Mouse (Mus musculus): ENCODE results near the gene Rflnb.

Gene Rflnb

DNA sequence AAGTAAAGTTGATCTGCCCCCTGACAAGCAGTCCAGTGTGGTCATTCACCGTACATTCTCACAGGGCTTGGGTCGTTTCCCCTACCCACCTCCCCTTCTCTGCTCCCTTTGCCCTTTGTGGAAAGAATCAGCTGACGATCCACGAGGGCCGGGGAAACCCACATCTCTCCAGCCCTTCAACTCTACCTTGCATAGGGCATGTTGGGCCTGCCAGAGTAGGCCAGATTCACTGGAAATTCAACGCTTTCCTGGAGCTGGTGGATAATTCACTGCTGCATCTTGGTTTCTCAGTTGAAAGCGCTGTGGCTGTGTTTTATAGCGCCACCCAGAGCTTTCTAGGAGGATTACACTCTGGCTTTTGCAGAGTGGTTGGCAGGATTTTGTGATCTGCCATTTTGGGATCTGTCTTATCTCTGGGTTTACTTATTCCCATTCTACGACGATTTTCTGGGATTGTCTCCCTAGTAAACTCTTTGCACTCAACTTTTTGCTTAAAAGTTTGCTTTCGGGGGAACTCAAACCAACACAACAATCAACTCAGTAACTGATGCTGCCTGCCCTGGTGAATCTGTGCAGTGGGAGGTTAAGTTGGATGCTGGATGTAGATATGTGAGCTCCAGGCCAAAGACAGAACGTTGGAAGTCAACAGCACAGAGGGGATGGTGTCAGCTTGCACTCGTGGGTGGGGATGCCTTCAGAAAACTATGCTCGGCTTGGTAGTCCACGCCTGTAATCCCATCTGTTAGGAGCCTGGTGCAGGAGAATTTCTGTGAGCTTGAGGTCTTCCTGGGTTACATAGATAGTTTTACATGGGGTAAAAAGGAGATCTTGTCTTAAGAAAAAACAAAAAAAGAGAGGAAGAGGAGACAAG, 36.4 kb downstream of the Rflnb start:
- no peak for DNase-seq (ENCODE audit: low spot score)

DNA sequence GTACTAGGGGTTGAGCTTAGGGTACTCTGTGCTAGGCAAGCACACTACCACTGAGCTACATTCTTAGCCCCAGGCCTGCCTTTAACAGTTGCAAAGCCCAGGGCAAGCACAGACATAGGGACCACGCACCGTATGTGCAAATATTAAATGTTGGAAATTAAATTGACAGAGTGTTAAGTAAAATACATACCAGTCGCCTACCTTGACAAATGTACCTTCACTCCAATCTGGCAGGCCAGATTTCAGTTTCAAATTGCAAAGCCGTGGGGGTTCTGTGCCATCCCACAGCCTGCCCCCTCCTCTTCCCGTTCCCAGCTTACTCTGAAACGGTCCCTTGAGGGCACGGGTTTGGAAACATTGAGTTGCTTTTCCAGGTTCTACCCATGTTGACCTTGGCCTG, 41.6 kb downstream of the Rflnb start:
- no peak for DNase-seq (ENCODE audit: low spot score)

DNA sequence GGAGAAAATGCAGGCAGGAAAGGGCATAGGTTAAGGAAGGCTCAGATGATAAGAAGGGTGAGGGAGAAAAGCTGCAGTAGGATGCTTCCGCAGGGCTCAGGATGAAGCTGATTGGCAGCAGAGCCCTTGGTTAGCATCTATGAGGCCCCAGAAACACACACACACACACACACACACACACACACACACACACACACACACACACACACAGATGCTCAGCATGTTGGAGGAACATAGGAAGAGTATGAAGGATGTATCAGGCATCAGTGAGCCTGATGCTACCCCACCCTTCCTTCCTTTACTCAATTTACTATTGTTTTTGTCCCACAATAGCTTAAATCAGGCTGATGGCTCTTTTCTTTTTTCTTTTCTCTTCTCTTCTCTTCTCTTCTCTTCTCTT, 43.0 kb downstream of the Rflnb start:
- DNase-seq (ENCODE audit: low spot score): no peak

DNA sequence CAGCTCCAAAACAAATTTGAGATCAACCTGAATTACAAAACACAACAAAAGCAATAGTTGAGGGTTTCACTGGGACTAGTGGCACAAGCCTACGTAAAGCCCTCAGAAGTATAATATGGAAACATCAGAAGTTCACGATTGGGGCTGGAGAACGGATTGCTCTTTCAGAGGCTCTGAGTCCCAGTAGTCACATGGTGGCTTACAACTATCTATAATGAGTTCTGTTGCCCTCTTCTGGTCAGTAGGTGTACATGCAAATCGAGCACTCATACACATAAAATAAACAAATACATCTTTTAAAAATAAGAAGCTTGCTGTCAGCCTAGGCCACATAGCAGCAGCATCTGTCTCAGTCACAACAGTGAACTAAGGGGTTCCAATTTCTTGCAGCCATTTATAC, 44.4 kb downstream of the Rflnb start:
- DNase-seq (ENCODE audit: low spot score): no peak

DNA sequence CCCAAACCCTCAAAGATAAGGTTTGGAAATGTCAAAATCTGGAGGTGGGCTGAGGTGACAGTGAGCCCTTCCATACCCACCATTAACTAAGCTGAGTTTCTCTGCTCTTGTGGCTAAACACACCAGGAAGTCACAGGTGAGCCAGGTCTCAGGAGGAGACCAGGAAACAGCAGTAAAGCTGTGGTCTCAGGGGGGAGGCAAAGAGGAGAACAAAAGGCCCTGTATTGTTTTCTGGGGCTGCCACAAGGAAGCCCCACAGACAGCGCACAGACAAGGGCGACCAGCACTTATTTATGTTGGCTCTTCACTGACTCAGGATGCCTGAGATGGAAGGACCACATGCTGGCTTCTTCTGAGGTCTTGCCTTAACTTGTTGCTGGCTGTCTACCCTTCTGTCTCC, 47.2 kb downstream of the Rflnb start:
- DNase-seq (ENCODE audit: low spot score): no peak

DNA sequence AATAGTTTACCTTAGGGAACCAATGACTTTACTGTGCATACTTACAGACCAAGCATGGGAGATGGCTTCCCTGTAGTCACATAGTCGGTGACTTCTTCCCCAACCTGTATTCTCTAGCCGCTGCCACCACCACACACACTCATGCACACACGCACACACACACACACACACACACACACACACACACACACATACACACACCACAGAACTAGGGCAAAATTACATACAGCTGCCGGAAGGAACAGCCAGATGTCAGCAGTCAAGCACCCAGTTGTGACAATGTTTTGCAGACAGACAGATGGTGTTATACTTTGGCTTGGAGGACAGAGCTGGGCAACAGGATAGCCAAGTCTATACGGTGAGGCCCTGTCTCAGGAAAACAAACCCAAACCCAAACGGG, 49.5 kb downstream of the Rflnb start:
- no peak for DNase-seq (ENCODE audit: low spot score)

DNA sequence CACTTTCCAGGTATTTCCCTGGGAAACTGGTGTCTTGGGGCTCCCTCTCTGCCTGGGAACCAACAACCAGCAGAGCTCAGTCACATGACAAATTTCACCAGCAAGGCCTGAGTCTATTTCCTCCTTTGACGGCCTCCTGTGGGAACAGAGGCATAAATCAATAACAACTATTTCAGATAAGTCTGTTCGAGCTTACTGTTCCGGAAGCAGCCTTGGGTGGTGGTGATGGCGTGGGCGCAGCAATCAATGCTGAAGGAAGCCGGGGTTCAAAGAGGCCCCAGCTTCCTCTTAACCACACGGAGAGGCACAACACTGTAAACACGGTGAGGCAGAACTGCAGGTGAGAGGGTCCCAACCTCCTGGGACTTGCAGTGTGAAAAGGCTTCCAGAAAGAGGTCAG, 50.8 kb downstream of the Rflnb start:
- no peak for DNase-seq (ENCODE audit: low spot score)

DNA sequence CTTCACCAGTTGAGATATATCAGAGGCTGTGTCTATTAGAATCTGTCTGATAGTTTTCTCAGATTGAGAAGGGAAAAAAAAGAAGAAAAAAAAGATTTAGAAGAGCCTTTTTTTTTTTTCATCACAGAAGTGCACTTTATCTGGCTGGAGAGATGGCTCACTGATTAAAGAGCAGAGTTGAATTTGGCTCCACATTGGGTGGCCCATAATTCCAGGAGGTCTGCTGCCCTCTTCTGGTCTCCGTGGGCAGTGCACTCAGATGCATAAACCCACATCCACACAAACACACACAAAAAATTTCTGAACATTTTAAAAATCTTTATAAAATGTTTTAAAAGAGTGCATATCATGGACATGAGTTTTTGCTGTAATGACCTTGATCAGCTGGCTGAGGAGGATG, 53.6 kb downstream of the Rflnb start:
- no peak for DNase-seq (ENCODE audit: low spot score)

DNA sequence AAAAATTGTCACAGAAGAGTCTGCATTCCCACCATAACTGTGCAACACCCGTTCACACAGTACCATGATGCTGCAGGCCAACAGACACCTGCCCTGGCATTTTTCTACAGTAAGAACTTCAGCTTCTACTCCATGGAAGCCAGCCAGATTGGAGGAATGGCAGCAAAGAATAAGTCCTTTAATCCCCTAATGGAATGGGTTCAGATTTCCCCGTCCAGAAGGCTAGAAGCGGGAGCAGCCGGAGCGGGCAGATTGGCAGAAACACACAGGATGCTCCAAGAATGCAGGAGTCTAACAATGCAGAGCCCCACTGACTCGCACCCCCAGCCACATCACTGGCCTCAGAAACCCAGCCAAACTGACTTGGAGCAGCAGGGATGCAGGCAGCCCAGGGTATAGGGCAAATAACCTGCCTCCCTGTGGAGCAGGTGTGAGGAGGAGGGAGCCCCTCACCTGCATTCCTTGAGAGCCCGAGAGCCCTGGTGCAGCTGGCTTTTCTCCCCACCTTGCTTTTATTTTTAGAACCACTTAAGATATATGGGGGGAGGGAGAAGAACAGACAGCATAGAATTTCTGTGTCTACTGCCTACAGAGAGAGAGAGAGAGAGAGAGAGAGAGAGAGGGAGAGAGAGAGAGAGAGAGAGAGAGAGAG, 54.5 kb downstream of the Rflnb start:
- no peak for DNase-seq (ENCODE audit: low spot score)

DNA sequence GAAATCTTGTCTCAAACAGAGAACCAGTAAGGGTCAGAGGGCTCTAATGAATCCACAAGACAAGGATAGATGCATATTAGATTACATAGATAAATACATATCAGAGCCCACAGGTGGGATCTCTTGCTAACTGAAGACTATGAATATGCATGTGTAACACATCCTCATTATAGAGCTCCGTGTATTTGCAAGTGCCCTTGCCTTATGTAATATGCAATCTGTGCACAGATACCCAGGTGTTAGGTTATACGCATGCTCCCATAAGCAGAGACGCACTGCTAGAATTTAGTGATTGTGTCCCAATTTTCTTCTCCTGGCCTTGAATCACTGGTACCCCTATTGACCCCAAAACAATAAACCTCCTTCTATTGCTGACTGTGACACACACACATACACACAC, 55.4 kb downstream of the Rflnb start:
- no peak for DNase-seq (ENCODE audit: low spot score)

DNA sequence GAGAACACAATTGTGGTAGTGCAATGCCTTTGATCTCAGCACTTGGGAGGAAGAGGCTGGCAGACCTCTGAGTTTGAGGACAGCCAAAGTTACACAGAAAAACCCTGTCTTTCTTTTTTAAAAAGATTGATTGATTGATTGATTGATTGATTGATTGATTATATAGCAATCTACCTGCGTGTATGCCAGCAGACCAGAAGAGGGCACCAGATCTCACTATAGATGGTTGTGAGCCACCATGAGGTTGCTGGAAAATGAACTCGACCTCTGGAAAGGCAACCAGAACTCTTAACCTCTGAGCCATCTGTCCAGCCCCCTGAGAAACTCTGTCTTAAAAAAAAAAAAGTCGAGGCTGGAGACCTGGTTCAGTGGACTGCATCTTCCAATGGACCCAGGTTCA, 57.0 kb downstream of the Rflnb start:
- no peak for DNase-seq (ENCODE audit: low spot score)

Data from left cerebral cortex, adult 11 months (tissue).